Mouse (Mus musculus): ENCODE data around the gene Olfr47. TPM values are rescaled to one million over a fixed set of nuclear protein-coding genes. Genes with fewer than 3 reads are reported as not detected.

The Olfr47 gene
- not detected for total RNA-seq (2023)

GRCm38 (mm10) chr6:43231255-43231654, at the start of gene Olfr47:
Olfr47 (plus strand) TSS chr6:43231529.

DNA sequence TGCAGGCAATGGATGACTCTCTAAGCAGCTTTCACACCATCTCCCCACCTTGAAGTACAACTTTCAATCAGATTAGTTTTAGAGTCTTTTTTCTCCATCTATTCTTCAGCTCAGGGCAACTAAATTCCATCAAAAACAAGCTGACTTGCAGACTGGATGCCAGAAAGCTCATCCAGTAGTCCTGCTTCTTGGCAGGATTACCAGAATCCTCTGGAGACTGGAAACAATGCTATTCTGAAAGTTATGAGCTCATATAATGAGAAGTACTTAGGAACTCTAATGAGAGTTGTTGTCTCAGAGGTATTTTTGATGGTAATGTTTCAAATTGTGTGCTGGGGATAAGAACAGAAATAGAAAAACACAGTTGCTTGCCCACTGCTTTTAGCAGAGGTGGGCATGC, 34.5 kb upstream of the Olfr47 start, which contains the start of gene Olfr435:
Gene Olfr435, plus strand, starts transcription at position 366 of the 400 bp plus-strand sequence.

DNA sequence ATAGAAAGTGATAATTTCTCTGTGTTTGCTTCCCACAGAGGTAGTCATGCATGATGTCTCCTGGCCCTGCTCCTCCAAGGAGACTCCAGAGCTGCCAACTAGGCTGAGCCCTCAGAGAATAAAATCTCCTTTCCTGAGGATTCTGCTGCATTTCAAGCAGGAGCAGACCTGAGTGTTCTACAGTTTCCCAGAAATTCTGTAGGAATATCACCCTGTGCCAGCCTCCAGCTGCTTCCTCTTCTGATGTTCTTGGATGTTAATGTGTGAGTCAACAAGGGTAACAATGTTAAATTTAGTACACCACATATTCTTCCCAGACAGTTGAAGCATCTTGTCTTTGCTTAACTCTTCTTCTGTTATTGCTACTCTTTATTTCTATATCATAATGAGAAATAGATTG, 18.5 kb upstream of the Olfr47 start, which contains the start of gene Olfr434:
Gene Olfr434, plus strand, starts transcription at position 149 of the 400 bp plus-strand sequence.

GRCm38 (mm10) chr6:43265363-43266041, 34.2 kb downstream of the Olfr47 start, which contains the start of gene Arhgef5:
Arhgef5 (plus strand) TSS chr6:43265582.

Other genes with a start within 250 kb of the Olfr47 start
- gene Olfr441, start 125.2 kb upstream of the Olfr47 start, total RNA-seq (2023) = not detected
- not detected for gene Olfr237-ps1, start 85.0 kb upstream of the Olfr47 start, total RNA-seq (2023)
- gene Olfr437, start 68.2 kb upstream of the Olfr47 start, total RNA-seq (2023) = not detected
- not detected for gene Olfr13, start 59.4 kb upstream of the Olfr47 start, total RNA-seq (2023)
- not detected for gene Olfr435, start 34.4 kb upstream of the Olfr47 start, total RNA-seq (2023)
- not detected for gene Olfr434, start 18.5 kb upstream of the Olfr47 start, total RNA-seq (2023)
- 1 to 10 TPM in 1 of 2 experiments, under 1 TPM in 1; 0.44 to 1.4 TPM for gene Arhgef5, start 34.1 kb downstream of the Olfr47 start, total RNA-seq (2023)
- not detected for gene Nobox, start 78.0 kb downstream of the Olfr47 start, total RNA-seq (2023)